Mouse (Mus musculus) C2C12 (cell line): ENCODE measurements around the gene Mfsd4a.

Source experiments
- CTCF ChIP-seq: IDR thresholded peaks from one replicate; pipeline ENCODE4 v1.5.1; 2011; ENCODE audit not compliant: control insufficient read depth, insufficient read depth, insufficient read length
- FOSL1 ChIP-seq: IDR thresholded peaks from one replicate; pipeline ENCODE4 v1.8.0; 2011; ENCODE audit warnings: mild to moderate bottlenecking, low read length; ENCODE audit not compliant: poor library complexity, insufficient read depth, severe bottlenecking
- MAX ChIP-seq: IDR thresholded peaks from one replicate; pipeline ENCODE4 v1.6.1; 2011; ENCODE audit warnings: mild to moderate bottlenecking, control low read depth
- MYOD1 ChIP-seq: IDR thresholded peaks from one replicate; pipeline ENCODE4 v1.6.1; 2011; ENCODE audit warnings: low read depth; ENCODE audit not compliant: control insufficient read depth, insufficient read length
- MYOG ChIP-seq: IDR thresholded peaks from one replicate; pipeline ENCODE4 v1.6.1; 2011; ENCODE audit not compliant: control insufficient read depth, insufficient read length; ENCODE audit errors: extremely low read depth
- USF1 ChIP-seq: IDR thresholded peaks from one replicate; pipeline ENCODE4 v1.6.1; 2011; ENCODE audit warnings: low read depth, mild to moderate bottlenecking, control low read depth, moderate library complexity

DNA sequence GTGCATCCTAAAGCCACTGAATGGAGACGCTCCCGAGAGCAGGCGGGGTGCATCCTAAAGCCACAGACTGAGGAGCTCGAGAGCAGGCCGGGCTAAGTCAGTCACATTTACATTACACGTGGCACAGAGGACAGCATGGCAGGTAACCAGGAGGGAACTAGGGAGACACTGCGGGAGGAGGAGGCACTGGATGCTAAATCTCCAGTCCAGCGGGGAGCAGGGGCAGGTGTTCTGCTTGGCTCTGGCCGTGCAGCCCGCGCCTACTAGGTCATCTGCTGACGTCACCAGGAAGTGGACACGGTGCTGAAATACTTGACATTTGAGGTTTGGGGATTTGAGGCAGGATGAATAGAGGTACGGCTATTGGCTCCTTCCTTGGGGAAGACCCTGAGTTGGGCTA, 36.5 kb upstream of the Mfsd4a start:
- TF ChIP-seq CTCF (no peak), MAX (no peak), MYOG (no peak), USF1 (no peak), FOSL1 (no peak), MYOD1 (no peak)
